7 mouse cellular contexts compared by ENCODE assay signal in the genomic region with DNA sequence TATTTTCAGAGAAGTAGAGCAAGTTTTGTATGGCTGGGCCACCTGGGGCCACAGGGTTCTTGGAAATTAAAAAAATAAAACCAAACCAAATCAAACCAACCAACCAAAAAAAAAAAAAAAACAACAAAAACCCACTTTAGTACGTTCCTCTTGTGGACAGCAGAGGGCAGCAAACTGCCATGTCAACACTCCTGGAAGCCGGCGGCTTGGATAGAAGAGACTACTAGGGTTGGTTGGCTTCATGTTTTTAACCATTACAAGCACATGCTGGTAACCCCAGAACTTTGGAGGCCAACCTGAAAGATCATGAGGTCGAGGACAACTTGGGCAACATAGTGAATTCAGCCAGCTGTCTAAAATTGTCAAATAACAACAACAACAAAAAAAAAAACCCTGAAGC. TPM values are rescaled to one million over a fixed set of nuclear protein-coding genes. Genes with fewer than 3 reads are reported as not detected.
DNase-seq lines count a peak whose midpoint lies in the region; ATAC-seq and TF ChIP-seq lines count a peak whose summit lies in the region.

No protein-coding gene starts in this region.

- no peaks in the 10 kb centered on the region for H3K4me1 ChIP-seq in bone marrow, adult 2 months (ENCODE audit: control insufficient read depth, insufficient read depth, low read length)
- peaks cover 3% of the 10 kb centered on the region; the same call in 1 of the 2 replicates for H3K4me1 ChIP-seq in embryonic facial prominence, embryonic 11.5 days (ENCODE audit: control insufficient read depth, insufficient read depth, low read length)

- no peaks in the 10 kb centered on the region for H3K36me3 ChIP-seq in embryonic facial prominence, embryonic 11.5 days (replicated peaks; ENCODE audit: control insufficient read depth, insufficient read depth, low read depth, low read length)

- H3K4me3 ChIP-seq in bone marrow, adult 2 months (replicated peaks; ENCODE audit: control insufficient read depth, low read depth, low read length), result no peak overlapping the region
- no peak overlapping the region for H3K4me3 ChIP-seq in embryonic facial prominence, embryonic 11.5 days (ENCODE audit: low read depth, low read length)

- no peak for TF ChIP-seq POLR2A in bone marrow, adult 2 months (IDR thresholded peaks at IDR 0.05; ENCODE audit: borderline replicate concordance, control insufficient read depth, low read depth, low read length)

- H3K27ac ChIP-seq in bone marrow, adult 2 months (ENCODE audit: control insufficient read depth, insufficient read depth, low read depth, low read length, poor library complexity), result no peak overlapping the region
- H3K27ac ChIP-seq in embryonic facial prominence, embryonic 11.5 days (replicated peaks; ENCODE audit: low read depth, low read length), result no peak overlapping the region

- WGBS in bone marrow, adult 2 months, result 2% methylated on average over 4 of the region's 4 CpGs
- under 1% methylated on average over 4 of the region's 4 CpGs for WGBS in embryonic facial prominence, embryonic 11.5 days

- H3K4me2 ChIP-seq in embryonic facial prominence, embryonic 11.5 days (ENCODE audit: low read depth, low read length), result no peak overlapping the region

- DNase-seq in 3134 (ENCODE audit: extremely low read depth, insufficient read length, low spot score), result peak; percentile 19
- DNase-seq in A20 (ENCODE audit: low read depth, low spot score), result peak; percentile 47
- DNase-seq in embryonic facial prominence, embryonic 11.5 days (ENCODE audit: low spot score), result peak; percentile 80
- peak; percentile 47 for DNase-seq in induced T-regulatory cell, adult 2 months (ENCODE audit: low read depth)
- peak; percentile 28 to 39 for DNase-seq in lung, adult 18-20 months
- peak; percentile 69 for DNase-seq in right cerebral cortex, postnatal 14 days

- no peak for ATAC-seq in embryonic facial prominence, embryonic 11.5 days (replicated peaks; ENCODE audit: insufficient number of reproducible peaks, low FRiP score, low TSS enrichment, low read depth)

- H3K9me3 ChIP-seq in embryonic facial prominence, embryonic 11.5 days (replicated peaks; ENCODE audit: control insufficient read depth, low read length), result no peaks in the 10 kb centered on the region

- H3K9ac ChIP-seq in embryonic facial prominence, embryonic 11.5 days (replicated peaks; ENCODE audit: low read length), result no peak overlapping the region

- H3K27me3 ChIP-seq in embryonic facial prominence, embryonic 11.5 days (ENCODE audit: control insufficient read depth, insufficient read depth, low read length), result no peaks in the 10 kb centered on the region

- peak; percentile 56 for TF ChIP-seq CTCF in bone marrow, adult 2 months (IDR thresholded peaks at IDR 0.05; ENCODE audit: control insufficient read depth, insufficient read depth, low read length)

RNA-seq across cellular contexts. Expression of a gene that starts 33.9 kb away (rescaled TPM):
- not detected in 2 replicates for polyA plus RNA-seq in bone marrow, adult 2 months (2011; ENCODE audit: insufficient read depth, insufficient read length, low replicate concordance, missing spikeins)
- polyA plus RNA-seq in embryonic facial prominence, embryonic 11.5 days (2014; fragmentation: Nextera tagmentation; extraction: Ambion mirVana), result 1.4 and 1.6 TPM in 2 replicates

Comparison
In these comparisons a context has a peak if more than half of its experiments do, and no peak if none do; other contexts are left out.
1. DNase-seq: peak in every context shown above with its lines; median percentile 80 in embryonic facial prominence, embryonic 11.5 days; 69 in right cerebral cortex, postnatal 14 days; 47 in A20; 47 in induced T-regulatory cell, adult 2 months; 34 in lung, adult 18-20 months; 19 in 3134.